Mouse (Mus musculus) telencephalon, adult 2 months (tissue): ENCODE measurements around the gene Defa35.
"Not testable (repeated sequence)": the region's sequence is repeated elsewhere in the genome, so short reads cannot be mapped to it uniquely, and the experiment has no call there.

Experiments
- DNase-seq: peaks from one replicate; pipeline ENCODE4 v3.0.0-alpha.2; 2011; ENCODE audit warnings: low read depth, low spot score

Gene Defa35

GRCm38 (mm10) chr8:21064738-21065137, at the start of gene Defa35:
Defa35 (plus strand) TSS chr8:21065038.
- DNase-seq, result not testable (repeated sequence)

- DNase-seq, result not testable (repeated sequence)
Measured at GRCm38 (mm10) chr8:21025245-21025644, 39.6 kb upstream of the Defa35 start, which contains the start of gene Defa21. Defa21 (plus strand) TSS chr8:21025545.

DNA sequence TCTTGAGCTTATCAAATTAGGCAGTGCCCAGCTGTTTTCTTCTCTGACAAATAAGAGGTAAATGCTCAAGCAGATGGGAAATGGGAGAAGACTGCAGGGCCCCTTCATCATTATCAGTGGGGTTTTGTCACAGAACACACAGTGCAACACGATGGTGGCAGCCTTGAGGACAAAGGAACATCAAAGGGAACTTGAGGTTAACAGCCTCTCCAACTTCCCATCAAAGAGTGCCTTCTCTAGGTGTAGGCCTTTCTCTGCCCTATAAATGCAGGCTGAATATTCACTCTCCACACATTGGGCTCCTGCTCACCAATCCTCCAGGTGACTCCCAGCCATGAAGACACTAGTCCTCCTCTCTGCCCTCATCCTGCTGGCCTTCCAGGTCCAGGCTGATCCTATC, 10.1 kb upstream of the Defa35 start, which contains the start of gene Defa23:
Defa23 (plus strand) TSS at position 301 of the 400 bp plus-strand sequence.
- not testable (repeated sequence) for DNase-seq

GRCm38 (mm10) chr8:21084142-21084541, 19.3 kb downstream of the Defa35 start, which contains the start of gene Defa25:
Defa25 (plus strand) TSS chr8:21084442.
- not testable (repeated sequence) for DNase-seq

DNA sequence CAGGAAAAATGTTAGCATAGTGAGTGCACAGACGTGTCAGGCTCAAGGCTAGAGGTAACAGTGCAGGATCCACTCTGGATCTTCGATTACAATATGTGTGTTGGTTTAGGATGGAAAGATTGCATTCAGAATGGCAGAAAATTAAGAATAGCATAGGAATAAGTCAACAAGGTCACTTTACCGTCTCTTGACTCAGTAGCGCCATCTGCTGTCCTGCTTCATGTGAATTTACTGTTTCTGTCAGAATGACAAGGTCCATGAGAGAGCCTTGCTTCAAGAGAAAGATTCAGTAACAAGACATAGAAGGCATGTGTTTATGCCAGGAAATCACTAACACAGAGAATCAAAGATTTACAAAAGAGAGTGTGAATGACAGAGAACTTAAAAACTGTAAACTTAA, 28.3 kb downstream of the Defa35 start:
- DNase-seq, result no peak

- DNase-seq, result not testable (repeated sequence)
Measured at GRCm38 (mm10) chr8:21095950-21096349, 31.1 kb downstream of the Defa35 start, which contains the start of gene Gm14851. Gm14851 (minus strand) TSS chr8:21096050.
